Mouse (Mus musculus) CH12.LX (cell line): ENCODE measurements at regions not wholly inside any gene's neighbourhood (a gene's known extent, or its start where the extent isn't known, plus 50 kb on each side); places are given as distances from the start of the nearest gene placed in this dataset.

Source experiments
- DNase-seq: peaks from one replicate; pipeline ENCODE4 v3.0.0-alpha.2; 2013; ENCODE audit errors: extremely low read depth
- H3K27ac ChIP-seq: 2 replicates; pipeline ENCODE4 v1.5.1; 2012; ENCODE audit warnings: low read depth, mild to moderate bottlenecking, control low read depth, moderate library complexity; ENCODE audit not compliant: insufficient read depth
- H3K27me3 ChIP-seq: replicated peaks from 2 replicates; pipeline ENCODE3; 2012; ENCODE audit warnings: inconsistent platforms
- H3K36me3 ChIP-seq, 2 experiments: replicated peaks in 1 of 2; 2 replicates each; pipeline versions ENCODE3 to v1.6.1; 2012; ENCODE audit warnings: inconsistent platforms in 1 of 2, low read length in 1 of 2, mild to moderate bottlenecking in 1 of 2, mixed read lengths in 1 of 2, moderate library complexity in 1 of 2; ENCODE audit not compliant: control insufficient read depth in 1 of 2, insufficient read depth in 1 of 2
- H3K4me1 ChIP-seq, 2 experiments: 2 replicates each; pipeline ENCODE4 v1.6.1; 2012; ENCODE audit warnings: inconsistent platforms in 1 of 2, moderate library complexity in 1 of 2; ENCODE audit not compliant: insufficient read depth in 2 of 2, control insufficient read depth in 1 of 2
- H3K4me2 ChIP-seq: 2 replicates; pipeline ENCODE4 v1.6.1; 2012; ENCODE audit warnings: low read depth, mild to moderate bottlenecking, control low read depth; ENCODE audit not compliant: poor library complexity, insufficient read depth, severe bottlenecking
- H3K4me3 ChIP-seq, 3 experiments: fragments of 150-350 bp in 1 of 3; sonication (generic) in 1 of 3; replicated peaks in 1 of 3; 2 replicates each; pipeline versions ENCODE3 to v1.5.1; 2011 to 2012; ENCODE audit warnings: low read depth in 2 of 3, low read length in 2 of 3, mild to moderate bottlenecking in 2 of 3, moderate library complexity in 2 of 3, control low read depth in 1 of 3, improper control_type of control experiment in 1 of 3, inconsistent platforms in 1 of 3, mixed read lengths in 1 of 3; ENCODE audit not compliant: poor library complexity in 1 of 3
- H3K79me2 ChIP-seq: replicated peaks from 2 replicates; pipeline ENCODE4 v1.6.1; 2012; ENCODE audit warnings: mild to moderate bottlenecking, moderate library complexity; ENCODE audit not compliant: control insufficient read depth, poor library complexity, insufficient read depth, severe bottlenecking; ENCODE audit errors: extremely low read depth
- H3K9ac ChIP-seq: 2 replicates; pipeline ENCODE4 v1.6.1; 2012; ENCODE audit warnings: low read depth, mild to moderate bottlenecking, control low read depth, moderate library complexity; ENCODE audit not compliant: insufficient read depth
- H3K9me3 ChIP-seq: replicated peaks from 2 replicates; pipeline ENCODE3; 2012; ENCODE audit warnings: low read length, inconsistent platforms, mixed read lengths
- BHLHE40 ChIP-seq: IDR thresholded peaks from 2 replicates; pipeline ENCODE4 v1.6.1; 2011; ENCODE audit warnings: mild to moderate bottlenecking, low read depth, low read length, improper control_type of control experiment
- CHD1 ChIP-seq: IDR thresholded peaks from 2 replicates; pipeline ENCODE4 v1.6.1; 2012; ENCODE audit warnings: low read depth, low read length, improper control_type of control experiment, inconsistent platforms
- CHD2 ChIP-seq: IDR thresholded peaks from 2 replicates; pipeline ENCODE4 v1.6.1; 2011; ENCODE audit warnings: low read length, improper control_type of control experiment
- CTCF ChIP-seq, 2 experiments: IDR thresholded peaks in 1 of 2; conservative IDR thresholded peaks in 1 of 2; 2 replicates each; pipeline ENCODE4 v1.5.1; 2011 to 2012; ENCODE audit warnings: low read depth in 2 of 2, low read length in 2 of 2, improper control_type of control experiment in 1 of 2, inconsistent platforms in 1 of 2, mild to moderate bottlenecking in 1 of 2, moderate library complexity in 1 of 2
- E2F4 ChIP-seq: IDR thresholded peaks from 2 replicates; pipeline ENCODE4 v1.6.1; 2011; ENCODE audit warnings: low read depth, low read length, improper control_type of control experiment; ENCODE audit not compliant: insufficient replicate concordance
- ELF1 ChIP-seq: IDR thresholded peaks from 2 replicates; pipeline ENCODE4 v1.6.1; 2014; ENCODE audit warnings: low read depth, mild to moderate bottlenecking, inconsistent platforms, low read length, improper control_type of control experiment
- EP300 ChIP-seq: IDR thresholded peaks from 2 replicates; pipeline ENCODE4 v1.6.1; 2011; ENCODE audit warnings: low read length, improper control_type of control experiment
- ETS1 ChIP-seq: conservative IDR thresholded peaks from 2 replicates; pipeline ENCODE4 v1.6.1; 2012; ENCODE audit warnings: low read depth, mild to moderate bottlenecking, inconsistent platforms, low read length, improper control_type of control experiment, moderate library complexity
- GABPA ChIP-seq: IDR thresholded peaks from 2 replicates; pipeline ENCODE4 v1.6.1; 2012; ENCODE audit warnings: low read depth, low read length, improper control_type of control experiment, inconsistent platforms; ENCODE audit not compliant: insufficient replicate concordance
- HCFC1 ChIP-seq: IDR thresholded peaks from 2 replicates; pipeline ENCODE4 v1.6.1; 2012; ENCODE audit warnings: low read depth, mild to moderate bottlenecking, inconsistent platforms, low read length, improper control_type of control experiment
- IRF4 ChIP-seq: IDR thresholded peaks from 2 replicates; pipeline ENCODE4 v1.6.1; 2014; ENCODE audit warnings: low read depth, mild to moderate bottlenecking, inconsistent platforms, low read length, improper control_type of control experiment
- JUN ChIP-seq: IDR thresholded peaks from 2 replicates; pipeline ENCODE4 v1.6.1; 2011; ENCODE audit warnings: low read depth, mild to moderate bottlenecking, low read length, improper control_type of control experiment, moderate library complexity; ENCODE audit not compliant: insufficient read depth
- JUND ChIP-seq: conservative IDR thresholded peaks from 2 replicates; pipeline ENCODE4 v1.6.1; 2011; ENCODE audit warnings: low read depth, low read length, improper control_type of control experiment
- KAT2A ChIP-seq: IDR thresholded peaks from 2 replicates; pipeline ENCODE4 v1.6.1; 2012; ENCODE audit warnings: low read length, improper control_type of control experiment, inconsistent platforms; ENCODE audit not compliant: insufficient replicate concordance
- MAFK ChIP-seq: IDR thresholded peaks from 2 replicates; pipeline ENCODE4 v1.6.1; 2011; ENCODE audit warnings: low read length, improper control_type of control experiment; ENCODE audit not compliant: insufficient replicate concordance
- MAX ChIP-seq: IDR thresholded peaks from 2 replicates; pipeline ENCODE4 v1.6.1; 2011; ENCODE audit warnings: low read length, improper control_type of control experiment
- MAZ ChIP-seq: IDR thresholded peaks from 2 replicates; pipeline ENCODE4 v1.6.1; 2012; ENCODE audit warnings: low read depth, mild to moderate bottlenecking, inconsistent platforms, low read length, improper control_type of control experiment, moderate library complexity
- MEF2A ChIP-seq: IDR thresholded peaks from 2 replicates; pipeline ENCODE4 v1.6.1; 2014; ENCODE audit warnings: low read depth, mild to moderate bottlenecking, inconsistent platforms, low read length, improper control_type of control experiment, borderline replicate concordance
- MXI1 ChIP-seq: IDR thresholded peaks from 2 replicates; pipeline ENCODE4 v1.6.1; 2011; ENCODE audit warnings: mild to moderate bottlenecking, low read depth, low read length, improper control_type of control experiment
- MYC ChIP-seq: IDR thresholded peaks from 2 replicates; pipeline ENCODE4 v1.6.1; 2011; ENCODE audit warnings: low read depth, mild to moderate bottlenecking, improper control_type of control experiment, low read length
- NELFE ChIP-seq: IDR thresholded peaks from 2 replicates; pipeline ENCODE4 v1.6.1; 2011; ENCODE audit warnings: low read depth, low read length, improper control_type of control experiment
- NRF1 ChIP-seq: IDR thresholded peaks from 2 replicates; pipeline ENCODE4 v1.6.1; 2014; ENCODE audit warnings: low read depth, mild to moderate bottlenecking, inconsistent platforms, low read length, improper control_type of control experiment, moderate library complexity
- PAX5 ChIP-seq: IDR thresholded peaks from 2 replicates; pipeline ENCODE4 v1.6.1; 2012; ENCODE audit warnings: low read length, inconsistent platforms, mixed read lengths
- POLR2A ChIP-seq: IDR thresholded peaks from 2 replicates; pipeline ENCODE4 v1.6.1; 2011; ENCODE audit warnings: low read depth, mild to moderate bottlenecking, improper control_type of control experiment, low read length
- POLR2AphosphoS2 ChIP-seq: IDR thresholded peaks from 2 replicates; pipeline ENCODE4 v1.6.1; 2011; ENCODE audit warnings: low read depth, low read length, improper control_type of control experiment
- RAD21 ChIP-seq: IDR thresholded peaks from 2 replicates; pipeline ENCODE4 v1.6.1; 2011; ENCODE audit warnings: low read depth, mild to moderate bottlenecking, low read length, improper control_type of control experiment, moderate library complexity
- RCOR1 ChIP-seq: conservative IDR thresholded peaks from 2 replicates; pipeline ENCODE4 v1.6.1; 2012; ENCODE audit warnings: low read depth, mild to moderate bottlenecking, inconsistent platforms, low read length, improper control_type of control experiment
- SIN3A ChIP-seq: IDR thresholded peaks from 2 replicates; pipeline ENCODE4 v1.6.1; 2012; ENCODE audit warnings: low read length, improper control_type of control experiment, inconsistent platforms
- SMC3 ChIP-seq: IDR thresholded peaks from 2 replicates; pipeline ENCODE4 v1.6.1; 2011; ENCODE audit warnings: low read depth, low read length, improper control_type of control experiment
- TBP ChIP-seq: conservative IDR thresholded peaks from 2 replicates; pipeline ENCODE4 v1.6.1; 2011; ENCODE audit warnings: low read depth, low read length, improper control_type of control experiment
- TCF12 ChIP-seq: IDR thresholded peaks from 2 replicates; pipeline ENCODE4 v1.6.1; 2014; ENCODE audit warnings: low read depth, mild to moderate bottlenecking, inconsistent platforms, low read length, improper control_type of control experiment
- UBTF ChIP-seq: IDR thresholded peaks from 2 replicates; pipeline ENCODE4 v1.6.1; 2012; ENCODE audit warnings: low read depth, mild to moderate bottlenecking, inconsistent platforms, low read length, improper control_type of control experiment, moderate library complexity
- USF1 ChIP-seq: IDR thresholded peaks from 2 replicates; pipeline ENCODE4 v1.6.1; 2014; ENCODE audit warnings: low read depth, mild to moderate bottlenecking, inconsistent platforms, low read length, improper control_type of control experiment
- USF2 ChIP-seq: conservative IDR thresholded peaks from 2 replicates; pipeline ENCODE4 v1.6.1; 2011; ENCODE audit warnings: low read depth, low read length, improper control_type of control experiment
- ZC3H11A ChIP-seq: IDR thresholded peaks from 2 replicates; pipeline ENCODE4 v1.6.1; 2012; ENCODE audit warnings: low read depth, mild to moderate bottlenecking, inconsistent platforms, low read length, improper control_type of control experiment
- ZKSCAN1 ChIP-seq: IDR thresholded peaks from 2 replicates; pipeline ENCODE4 v1.6.1; 2012; ENCODE audit warnings: low read depth, inconsistent platforms, low read length, improper control_type of control experiment, borderline replicate concordance
- ZMIZ1 ChIP-seq: IDR thresholded peaks from 2 replicates; pipeline ENCODE4 v1.6.1; 2012; ENCODE audit warnings: low read depth, mild to moderate bottlenecking, inconsistent platforms, low read length, improper control_type of control experiment
- ZNF384 ChIP-seq: IDR thresholded peaks from 2 replicates; pipeline ENCODE4 v1.6.1; 2012; ENCODE audit warnings: low read depth, low read length, improper control_type of control experiment, inconsistent platforms
- dilution Hi-C: fragments of 300-500 bp; cut with MboI; formaldehyde crosslinking; loops from 2 replicates; pipeline ENCODE4 v1.14.3; 2020; ENCODE audit warnings: low sequenced_read_pairs; ENCODE audit not compliant: extremely low pct_unique_long_range_greater_than_20kb, extremely low pct_ligation_motif_present
- in situ Hi-C: fragments of 300-500 bp; cut with MboI; formaldehyde crosslinking; loops from 3 replicates; pipeline ENCODE4 v1.14.3; 2019; ENCODE audit warnings: low sequenced_read_pairs, low pct_ligation_motif_present, low pct_unique_long_range_greater_than_20kb, mixed read lengths

DNA sequence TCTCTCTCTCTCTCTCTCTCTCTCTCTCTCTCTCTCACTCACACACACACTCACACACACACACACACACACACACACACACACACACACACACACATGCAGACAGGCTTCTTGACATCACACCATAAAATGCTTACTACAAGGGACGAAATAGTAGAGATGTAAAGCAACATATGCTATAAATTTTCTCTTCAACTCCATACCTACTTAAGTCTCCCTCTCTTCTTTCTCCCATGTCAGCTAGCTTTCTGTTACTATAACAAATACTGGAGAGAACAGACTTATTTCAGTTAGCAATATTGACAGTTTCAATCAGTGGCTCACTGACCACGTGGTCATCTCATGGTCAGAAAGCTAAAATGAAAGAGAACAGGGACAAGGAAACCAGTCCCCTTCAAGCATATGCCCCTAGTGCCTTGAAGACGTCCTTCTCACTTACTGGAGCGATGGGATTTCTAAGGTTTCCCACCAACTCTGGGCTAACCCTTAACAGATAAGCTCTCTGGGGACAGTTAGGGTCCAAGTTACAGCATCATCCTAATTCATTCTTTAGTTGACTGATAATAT is 199.7 kb upstream of the Tet2 start:
- H3K9me3 ChIP-seq = peaks cover 2% of the 10 kb centered on the region
- H3K27me3 ChIP-seq = no peaks in the 10 kb centered on the region
- H3K36me3 ChIP-seq = peaks cover 4 to 12% of the 10 kb centered on the region in 2 experiments
- H3K9ac ChIP-seq = peak overlapping the region; percentile 80
- TF ChIP-seq RCOR1 (0 out of 2 replicates have a peak, but pooled peaks have one; percentile 42), ZNF384 (no peak), NRF1 (no peak), MXI1 (peak; percentile 84), E2F4 (no peak), RAD21 (no peak), JUND (0 out of 2 replicates have a peak, but pooled peaks have one; percentile 22), ELF1 (peak; percentile 18; the same call in 1 of the 2 replicates), SIN3A (peak; percentile 64; the same call in 1 of the 2 replicates), GABPA (no peak), PAX5 (no peak), MAZ (no peak), CHD2 (no peak), MAX (peak; percentile 99), USF1 (peak; percentile 67), TCF12 (no peak; the same call in 1 of the 2 replicates), TBP (0 out of 2 replicates have a peak, but pooled peaks have one; percentile 37), MEF2A (0 out of 2 replicates have a peak, but pooled peaks have one; percentile 41), HCFC1 (no peak), POLR2AphosphoS2 (no peak), MYC (peak; percentile 99), POLR2A (peak; percentile 50; the same call in 1 of the 2 replicates), ZMIZ1 (no peak), ETS1 (no peak; the same call in 1 of the 2 replicates), BHLHE40 (0 out of 2 replicates have a peak, but pooled peaks have one; percentile 20), MAFK (no peak), KAT2A (no peak), EP300 (no peak), JUN (no peak), IRF4 (no peak; the same call in 1 of the 2 replicates), NELFE (0 out of 2 replicates have a peak, but pooled peaks have one; percentile 30), SMC3 (no peak), UBTF (no peak), ZC3H11A (no peak), USF2 (peak; percentile 72), ZKSCAN1 (no peak), CTCF (conservative IDR thresholded peaks at IDR 0.05 in 1 of 2, IDR thresholded peaks at IDR 0.05 in 1 of 2; ENCODE audit: low read depth in 2 of 2, low read length in 2 of 2) (no peak), CHD1 (no peak)
- TF ChIP-seq, all 38 proteins: peak for 14
- dilution Hi-C loops = no loop called here
- H3K27ac ChIP-seq = peak overlapping the region; percentile 71
- peaks cover 15 to 35% of the 10 kb centered on the region in 2 experiments for H3K4me1 ChIP-seq
- peak overlapping the region; percentile 99 for H3K4me2 ChIP-seq
- peak overlapping the region in 1 of 3 experiments; percentile 32 for H3K4me3 ChIP-seq
- in situ Hi-C loops = no loop called here
- no peak for DNase-seq
- peaks cover 50% of the 10 kb centered on the region for H3K79me2 ChIP-seq
